Mouse (Mus musculus) midbrain, postnatal 0 days (tissue): Measurements from ENCODE around the gene Apol6. TPM values are rescaled to one million over a fixed set of nuclear protein-coding genes. Genes with fewer than 3 reads are reported as not detected.

Source experiments
- ATAC-seq: fragments of 200-750 bp; cut with Nextera tagmentation; 2 replicates; pipeline ENCODE4 v1.8.0; 2017; ENCODE audit warnings: moderate number of reproducible peaks, mild to moderate bottlenecking, moderate TSS enrichment, moderate library complexity; ENCODE audit not compliant: low FRiP score
- DNase-seq: peaks from one replicate; pipeline ENCODE4 v3.0.0-alpha.2; 2015; ENCODE audit warnings: low spot score
- H3K27ac ChIP-seq: fragments of 300-500 bp; sonication (generic); 2 replicates; pipeline ENCODE4 v1.5.1; 2014; ENCODE audit warnings: low read depth, mild to moderate bottlenecking, low read length, mixed read lengths
- H3K27me3 ChIP-seq: fragments of 300-500 bp; sonication (generic); 2 replicates; pipeline ENCODE4 v1.6.1; 2014; ENCODE audit warnings: low read length, control low read depth, mixed read lengths; ENCODE audit not compliant: insufficient read depth
- H3K36me3 ChIP-seq: fragments of 300-500 bp; sonication (generic); 2 replicates; pipeline ENCODE4 v1.6.1; 2014; ENCODE audit warnings: low read length, control low read depth, mixed read lengths; ENCODE audit not compliant: insufficient read depth
- H3K4me1 ChIP-seq: fragments of 300-500 bp; sonication (generic); 2 replicates; pipeline ENCODE4 v1.6.1; 2014; ENCODE audit warnings: mild to moderate bottlenecking, control low read depth, antibody characterized with exemption, low read length, mixed read lengths; ENCODE audit not compliant: insufficient read depth
- H3K4me2 ChIP-seq: fragments of 300-500 bp; sonication (generic); 2 replicates; pipeline ENCODE4 v1.6.1; 2014; ENCODE audit warnings: low read depth, mild to moderate bottlenecking, low read length, mixed read lengths; ENCODE audit not compliant: poor library complexity, severe bottlenecking
- H3K4me3 ChIP-seq: fragments of 300-500 bp; sonication (generic); 2 replicates; pipeline ENCODE4 v1.5.1; 2014; ENCODE audit warnings: low read depth, mild to moderate bottlenecking, low read length, moderate library complexity
- H3K9ac ChIP-seq: fragments of 300-500 bp; sonication (generic); replicated peaks from 2 replicates; pipeline ENCODE4 v1.6.1; 2014; ENCODE audit warnings: mild to moderate bottlenecking, low read length, moderate library complexity, mixed read lengths; ENCODE audit not compliant: poor library complexity, severe bottlenecking
- H3K9me3 ChIP-seq: fragments of 300-500 bp; sonication (generic); 2 replicates; pipeline ENCODE4 v1.6.1; 2016; ENCODE audit warnings: low read length, control low read depth
- CTCF ChIP-seq: IDR thresholded peaks from 2 replicates; pipeline ENCODE4 v1.5.1; 2016; ENCODE audit warnings: antibody characterized with exemption, mild to moderate bottlenecking
- WGBS: fragments of 180-500 bp; shearing (Covaris S2); extraction: QIAGEN DNeasy Blood & Tissue Kit; methylation state at CpG from one replicate; pipeline ENCODE4 v1.1.7; 2014; 5-methylcytosine and 5-hydroxymethylcytosine counted together
- polyA plus RNA-seq: library from polyadenylated mRNA; unstranded; fragments of >200 nt; fragmentation: Nextera tagmentation; extraction: Ambion mirVana; gene quantifications from 2 replicates; pipeline ENCODE4 v1.2.1, GENCODE M21; 2015
- total RNA-seq: library from RNA; depleted of rRNA; stranded (reverse); fragments of >200 nt; gene quantifications from 2 replicates; pipeline ENCODE4 v1.2.3, GENCODE M21; 2014

Gene Apol6
- total and polyA plus RNA-seq, 2 experiments from 2014 or later: 0.15 to 0.16 TPM

GRCm38 (mm10) chr15:77078786-77079185 lies 34.3 kb downstream of the Apol6 start:
- H3K4me3 ChIP-seq: no peak overlapping the region
- no peak overlapping the region for H3K4me2 ChIP-seq
- WGBS: 64% methylated on average over 3 of the region's 3 CpGs
- no peaks in the 10 kb centered on the region for H3K9me3 ChIP-seq
- ATAC-seq (no peak), DNase-seq (no peak)
- no peak overlapping the region for H3K9ac ChIP-seq
- TF ChIP-seq CTCF: no peak
- no peak overlapping the region for H3K27ac ChIP-seq
- peaks cover 41% of the 10 kb centered on the region for H3K36me3 ChIP-seq
- H3K4me1 ChIP-seq: no peaks in the 10 kb centered on the region
- H3K27me3 ChIP-seq: no peaks in the 10 kb centered on the region

GRCm38 (mm10) chr15:77079256-77079822 lies 34.8 kb downstream of the Apol6 start:
- no peak overlapping the region; the same call in 1 of the 2 replicates for H3K27ac ChIP-seq

GRCm38 (mm10) chr15:77079890-77080361 lies 35.4 kb downstream of the Apol6 start:
- peaks cover 46% of the 10 kb centered on the region for H3K36me3 ChIP-seq
- no peak for ATAC-seq

More at GRCm38 (mm10) chr15:77079256-77079822, 34.8 kb downstream of the Apol6 start:
- no peaks in the 10 kb centered on the region for H3K4me1 ChIP-seq
- no peak overlapping the region for H3K4me3 ChIP-seq
- H3K36me3 ChIP-seq: peaks cover 41% of the 10 kb centered on the region
- H3K4me2 ChIP-seq: no peak overlapping the region
- H3K9me3 ChIP-seq: no peaks in the 10 kb centered on the region
- no peak overlapping the region for H3K9ac ChIP-seq
- no peaks in the 10 kb centered on the region for H3K27me3 ChIP-seq
- no peak for DNase-seq
- no peak for ATAC-seq
- no peak for TF ChIP-seq CTCF
- WGBS: 54% methylated on average over 14 of the region's 14 CpGs

GRCm38 (mm10) chr15:77080684-77081254 lies 36.2 kb downstream of the Apol6 start:
- 0 out of 2 replicates have a peak overlapping the region, but pooled peaks have one; percentile 18 for H3K27ac ChIP-seq
- 82% methylated on average over 14 of the region's 14 CpGs for WGBS
- no peak for TF ChIP-seq CTCF
- DNase-seq: no peak
- no peak overlapping the region for H3K4me2 ChIP-seq
- H3K4me3 ChIP-seq: no peak overlapping the region
- H3K9me3 ChIP-seq: no peaks in the 10 kb centered on the region
- ATAC-seq: no peak
- H3K4me1 ChIP-seq: no peaks in the 10 kb centered on the region
- no peak overlapping the region for H3K9ac ChIP-seq
- peaks cover 50% of the 10 kb centered on the region for H3K36me3 ChIP-seq
- H3K27me3 ChIP-seq: no peaks in the 10 kb centered on the region

More at GRCm38 (mm10) chr15:77079890-77080361, 35.4 kb downstream of the Apol6 start:
- Histone ChIP-seq H3K4me3 (no peak overlapping the region), H3K9me3 (no peaks in the 10 kb centered on the region), H3K27ac (no peak overlapping the region; the same call in 1 of the 2 replicates), H3K4me1 (no peaks in the 10 kb centered on the region), H3K4me2 (no peak overlapping the region), H3K27me3 (no peaks in the 10 kb centered on the region), H3K9ac (no peak overlapping the region)
- WGBS: 71% methylated on average over 11 of the region's 11 CpGs
- no peak for TF ChIP-seq CTCF
- peak; percentile 36 for DNase-seq

- H3K4me2 ChIP-seq: no peak overlapping the region
- no peak overlapping the region for H3K9ac ChIP-seq
- no peak overlapping the region for H3K4me3 ChIP-seq
- H3K9me3 ChIP-seq: no peaks in the 10 kb centered on the region
- peaks cover 53% of the 10 kb centered on the region for H3K36me3 ChIP-seq
- H3K27me3 ChIP-seq: no peaks in the 10 kb centered on the region
- DNase-seq: no peak
- peak; percentile 32 for TF ChIP-seq CTCF
- no peak for ATAC-seq
- peak overlapping the region; percentile 47; the same call in 1 of the 2 replicates for H3K27ac ChIP-seq
- no peaks in the 10 kb centered on the region for H3K4me1 ChIP-seq
- WGBS: 82% methylated on average over 5 of the region's 5 CpGs
These were observed 36.9 kb downstream of the Apol6 start for GRCm38 (mm10) chr15:77081454-77081853.

GRCm38 (mm10) chr15:77085818-77086217 lies 41.3 kb downstream of the Apol6 start:
- no peak for ATAC-seq
- Histone ChIP-seq H3K27me3 (no peaks in the 10 kb centered on the region), H3K9ac (no peak overlapping the region), H3K4me1 (no peaks in the 10 kb centered on the region), H3K4me2 (no peak overlapping the region), H3K9me3 (no peaks in the 10 kb centered on the region), H3K4me3 (no peak overlapping the region), H3K36me3 (peaks cover 31% of the 10 kb centered on the region), H3K27ac (no peak overlapping the region)
- 93% methylated on average over 7 of the region's 7 CpGs for WGBS
- no peak for DNase-seq
- TF ChIP-seq CTCF: no peak
